ENCODE assay signal across 13 mouse cellular contexts in the genomic region with DNA sequence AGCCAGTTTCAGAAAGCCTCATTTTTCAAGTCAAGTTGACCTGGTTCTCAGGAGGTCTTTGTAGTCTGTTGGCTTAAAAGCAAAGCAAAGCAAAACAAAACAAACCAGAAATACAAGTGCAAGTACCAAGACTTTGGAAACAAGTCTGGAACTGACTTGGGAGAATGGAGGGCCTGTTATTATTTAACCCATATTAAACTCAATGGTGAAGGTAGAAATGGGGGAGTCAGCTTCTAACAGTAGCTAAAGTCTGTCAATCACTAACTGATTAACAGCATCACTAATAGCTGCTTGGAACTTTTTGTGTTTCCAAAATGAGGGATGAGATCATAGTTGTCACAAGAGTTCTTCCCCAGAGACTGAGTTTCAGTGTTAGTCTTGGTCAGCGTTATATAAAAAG.
"Had no signal": no experiment of that assay in that cellular context is flagged by ENCODE, and none has a peak within 500 bp of the region (broad histone marks: within the 10 kb centered on the region; RNA-seq: fewer than 3 reads in every experiment).

No protein-coding gene starts in this region.

- H3K27me3 ChIP-seq: megakaryocyte, embryonic 14.5 days; midbrain, embryonic 13.5 days; midbrain, embryonic 15.5 days; neural tube, embryonic 12.5 days had no signal

- H3K27ac ChIP-seq: midbrain, embryonic 13.5 days; midbrain, embryonic 15.5 days; neural tube, embryonic 12.5 days had no signal

- H3K9me3 ChIP-seq: midbrain, embryonic 13.5 days; midbrain, embryonic 15.5 days; neural tube, embryonic 12.5 days had no signal

- H3K9ac ChIP-seq: lung, embryonic 14.5 days; midbrain, embryonic 13.5 days; midbrain, embryonic 15.5 days; neural tube, embryonic 12.5 days had no signal

- DNase-seq: lung, adult 18-20 months; lung, embryonic 14.5 days; lung, postnatal 10 days; lung, postnatal 4 days; right cerebral cortex, postnatal 14 days; thymus, adult 18-20 months; thymus, postnatal 14 days; thymus, postnatal 36 days had no signal

- H3K4me2 ChIP-seq: lung, embryonic 14.5 days; midbrain, embryonic 11.5 days; midbrain, embryonic 13.5 days; midbrain, embryonic 15.5 days; neural tube, embryonic 12.5 days had no signal

- H3K4me1 ChIP-seq: midbrain, embryonic 13.5 days; midbrain, embryonic 15.5 days; neural tube, embryonic 12.5 days had no signal

- ATAC-seq: midbrain, embryonic 13.5 days; midbrain, embryonic 15.5 days had no signal

- H3K4me3 ChIP-seq: megakaryocyte, embryonic 14.5 days; midbrain, embryonic 13.5 days; midbrain, embryonic 15.5 days; neural tube, embryonic 12.5 days had no signal

- H3K36me3 ChIP-seq: midbrain, embryonic 15.5 days; neural tube, embryonic 12.5 days had no signal
